Mouse (Mus musculus): ENCODE results near the gene Ankrd45. TPM values are rescaled to one million over a fixed set of nuclear protein-coding genes. Genes with fewer than 3 reads are reported as not detected.
"Not testable (repeated sequence)": the region's sequence is repeated elsewhere in the genome, so short reads cannot be mapped to it uniquely, and the experiment has no call there.

The Ankrd45 gene
- polyA plus RNA-seq, 1 experiment from 2014 or later: 27.1 TPM

GRCm38 (mm10) chr1:161145611-161146010, 3.1 kb downstream of the Ankrd45 start:
- not testable (repeated sequence) for H3K4me2 ChIP-seq; H3K4me3 ChIP-seq; ATAC-seq (replicated peaks); H3K36me3 ChIP-seq (replicated peaks); H3K4me1 ChIP-seq; H3K27ac ChIP-seq; H3K27me3 ChIP-seq (replicated peaks); H3K9me3 ChIP-seq; H3K9ac ChIP-seq
- WGBS: 84% methylated on average over 8 of the region's 8 CpGs

GRCm38 (mm10) chr1:161147888-161148287, 5.4 kb downstream of the Ankrd45 start:
- 75% methylated on average over 2 of the region's 2 CpGs for WGBS
- Histone ChIP-seq H3K9ac (no peak overlapping the region), H3K27me3 (replicated peaks) (no peaks in the 10 kb centered on the region), H3K36me3 (replicated peaks) (no peaks in the 10 kb centered on the region), H3K4me3 (no peak overlapping the region), H3K4me1 (peaks cover 3% of the 10 kb centered on the region; the same call in 1 of the 2 replicates), H3K4me2 (no peak overlapping the region), H3K27ac (no peak overlapping the region), H3K9me3 (no peaks in the 10 kb centered on the region)
- no peak for ATAC-seq (replicated peaks)

GRCm38 (mm10) chr1:161151098-161151497, 8.6 kb downstream of the Ankrd45 start:
- H3K9me3 ChIP-seq: no peaks in the 10 kb centered on the region
- H3K9ac ChIP-seq: no peak overlapping the region
- H3K4me3 ChIP-seq: no peak overlapping the region
- H3K27ac ChIP-seq: no peak overlapping the region
- no peaks in the 10 kb centered on the region for H3K4me1 ChIP-seq
- H3K27me3 ChIP-seq (replicated peaks): no peaks in the 10 kb centered on the region
- no peak for ATAC-seq (replicated peaks)
- H3K36me3 ChIP-seq (replicated peaks): no peaks in the 10 kb centered on the region
- 74% methylated on average over 6 of the region's 6 CpGs for WGBS
- H3K4me2 ChIP-seq: no peak overlapping the region

- Histone ChIP-seq H3K36me3 (replicated peaks) (no peaks in the 10 kb centered on the region), H3K4me1 (no peaks in the 10 kb centered on the region), H3K9ac (no peak overlapping the region), H3K4me3 (no peak overlapping the region), H3K27me3 (replicated peaks) (no peaks in the 10 kb centered on the region), H3K9me3 (no peaks in the 10 kb centered on the region), H3K27ac (no peak overlapping the region), H3K4me2 (no peak overlapping the region)
- no peak for ATAC-seq (replicated peaks)
- 84% methylated on average over 10 of the region's 10 CpGs for WGBS
Observed at GRCm38 (mm10) chr1:161156546-161156945, 14.1 kb downstream of the Ankrd45 start.

GRCm38 (mm10) chr1:161159214-161159613, 16.7 kb downstream of the Ankrd45 start, which contains the start of gene Tex50:
Tex50 (minus strand) TSS chr1:161159314.
- ATAC-seq (replicated peaks): no peak
- Histone ChIP-seq H3K27ac (no peak within 1 kb of the TSS), H3K36me3 (replicated peaks) (no peaks in the 10 kb centered on the region)

GRCm38 (mm10) chr1:161160266-161160665, 17.8 kb downstream of the Ankrd45 start:
- no peak overlapping the region for H3K27ac ChIP-seq
- H3K36me3 ChIP-seq (replicated peaks): no peaks in the 10 kb centered on the region
- H3K9me3 ChIP-seq: no peaks in the 10 kb centered on the region
- H3K4me3 ChIP-seq: no peak overlapping the region
- ATAC-seq (replicated peaks): no peak
- H3K4me2 ChIP-seq: no peak overlapping the region
- H3K27me3 ChIP-seq (replicated peaks): no peaks in the 10 kb centered on the region
- 61% methylated on average over 4 of the region's 4 CpGs for WGBS
- H3K9ac ChIP-seq: no peak overlapping the region
- no peaks in the 10 kb centered on the region for H3K4me1 ChIP-seq

More at GRCm38 (mm10) chr1:161159214-161159613, 16.7 kb downstream of the Ankrd45 start, which contains the start of gene Tex50:
- WGBS: 91% methylated on average over 3 of the region's 3 CpGs
- H3K4me3 ChIP-seq: no peak within 1 kb of the TSS
- H3K9ac ChIP-seq: no peak within 1 kb of the TSS
- H3K4me1 ChIP-seq: no peaks in the 10 kb centered on the region
- no peaks in the 10 kb centered on the region for H3K27me3 ChIP-seq (replicated peaks)
- H3K9me3 ChIP-seq: no peaks in the 10 kb centered on the region
- H3K4me2 ChIP-seq: no peak within 1 kb of the TSS

- Histone ChIP-seq H3K9me3 (no peaks in the 10 kb centered on the region), H3K27me3 (replicated peaks) (0 out of 2 replicates have a peak, but pooled peaks cover 16% of the 10 kb centered on the region), H3K4me1 (peaks cover 6% of the 10 kb centered on the region; the same call in 1 of the 2 replicates), H3K4me2 (peak overlapping the region; percentile 87), H3K27ac (no peak overlapping the region), H3K36me3 (replicated peaks) (no peaks in the 10 kb centered on the region), H3K9ac (peak overlapping the region; percentile 58), H3K4me3 (peak overlapping the region; percentile 54)
- ATAC-seq (replicated peaks): peak; percentile 97
- under 1% methylated on average over 40 of the region's 40 CpGs for WGBS
Observed at GRCm38 (mm10) chr1:161170651-161171050, 28.2 kb downstream of the Ankrd45 start.

- Histone ChIP-seq H3K27me3 (replicated peaks) (no peaks in the 10 kb centered on the region), H3K27ac (no peak overlapping the region), H3K4me1 (no peaks in the 10 kb centered on the region), H3K9me3 (no peaks in the 10 kb centered on the region), H3K4me2 (no peak overlapping the region), H3K4me3 (no peak overlapping the region), H3K9ac (no peak overlapping the region), H3K36me3 (replicated peaks) (no peaks in the 10 kb centered on the region)
- no peak for ATAC-seq (replicated peaks)
- 57% methylated on average over 8 of the region's 8 CpGs for WGBS
Observed at GRCm38 (mm10) chr1:161180674-161181073, 38.2 kb downstream of the Ankrd45 start.

- H3K9ac ChIP-seq: no peak overlapping the region
- H3K27ac ChIP-seq: no peak overlapping the region
- H3K4me3 ChIP-seq: no peak overlapping the region
- H3K36me3 ChIP-seq (replicated peaks): no peaks in the 10 kb centered on the region
- H3K4me1 ChIP-seq: no peaks in the 10 kb centered on the region
- ATAC-seq (replicated peaks): no peak
- no peaks in the 10 kb centered on the region for H3K9me3 ChIP-seq
- WGBS: 89% methylated on average over 9 of the region's 9 CpGs
- H3K4me2 ChIP-seq: no peak overlapping the region
- no peaks in the 10 kb centered on the region for H3K27me3 ChIP-seq (replicated peaks)
Observed at GRCm38 (mm10) chr1:161182386-161182785, 39.9 kb downstream of the Ankrd45 start.

- no peak overlapping the region for H3K4me3 ChIP-seq
- no peak for ATAC-seq (replicated peaks)
- WGBS: 78% methylated on average over 9 of the region's 9 CpGs
- no peaks in the 10 kb centered on the region for H3K36me3 ChIP-seq (replicated peaks)
- H3K27me3 ChIP-seq (replicated peaks): no peaks in the 10 kb centered on the region
- H3K9me3 ChIP-seq: no peaks in the 10 kb centered on the region
- H3K4me1 ChIP-seq: no peaks in the 10 kb centered on the region
- no peak overlapping the region for H3K4me2 ChIP-seq
- no peak overlapping the region for H3K27ac ChIP-seq
- H3K9ac ChIP-seq: no peak overlapping the region
Observed at GRCm38 (mm10) chr1:161183677-161184076, 41.2 kb downstream of the Ankrd45 start.

- no peak overlapping the region for H3K9ac ChIP-seq
- no peaks in the 10 kb centered on the region for H3K36me3 ChIP-seq (replicated peaks)
- H3K4me1 ChIP-seq: no peaks in the 10 kb centered on the region
- H3K9me3 ChIP-seq: no peaks in the 10 kb centered on the region; the same call in 1 of the 2 replicates
- WGBS: 84% methylated on average over 3 of the region's 3 CpGs
- no peak overlapping the region for H3K27ac ChIP-seq
- no peaks in the 10 kb centered on the region for H3K27me3 ChIP-seq (replicated peaks)
- no peak for ATAC-seq (replicated peaks)
- H3K4me2 ChIP-seq: no peak overlapping the region
- no peak overlapping the region for H3K4me3 ChIP-seq
Observed at GRCm38 (mm10) chr1:161185431-161185830, 42.9 kb downstream of the Ankrd45 start.

- Histone ChIP-seq H3K4me2 (no peak overlapping the region), H3K27me3 (replicated peaks) (no peaks in the 10 kb centered on the region), H3K9me3 (no peaks in the 10 kb centered on the region; the same call in 1 of the 2 replicates), H3K9ac (no peak overlapping the region), H3K27ac (no peak overlapping the region), H3K4me1 (peaks cover 4% of the 10 kb centered on the region; the same call in 1 of the 2 replicates), H3K4me3 (no peak overlapping the region), H3K36me3 (replicated peaks) (no peaks in the 10 kb centered on the region)
- 79% methylated on average over 9 of the region's 9 CpGs for WGBS
- no peak for ATAC-seq (replicated peaks)
Observed at GRCm38 (mm10) chr1:161190253-161190910, 47.9 kb downstream of the Ankrd45 start.
